Mouse (Mus musculus) heart, embryonic 11.5 days (tissue): ENCODE measurements at regions not wholly inside any gene's neighbourhood (a gene's known extent, or its start where the extent isn't known, plus 50 kb on each side); places are given as distances from the start of the nearest gene placed in this dataset.

ENCODE experiments used
- ATAC-seq: fragments of 200-750 bp; cut with Nextera tagmentation; replicated peaks from 2 replicates; pipeline ENCODE4 v1.8.0; 2017; ENCODE audit warnings: moderate library complexity; ENCODE audit not compliant: insufficient number of reproducible peaks, low FRiP score, low TSS enrichment
- H3K27ac ChIP-seq: fragments of 300-500 bp; sonication (generic); 2 replicates; pipeline ENCODE4 v1.5.1; 2014; ENCODE audit warnings: mild to moderate bottlenecking, low read depth, low read length
- H3K27me3 ChIP-seq: fragments of 300-500 bp; sonication (generic); 2 replicates; pipeline ENCODE4 v1.6.1; 2014; ENCODE audit warnings: mild to moderate bottlenecking, low read length, mixed read lengths; ENCODE audit not compliant: control insufficient read depth, insufficient read depth
- H3K36me3 ChIP-seq: fragments of 300-500 bp; sonication (generic); 2 replicates; pipeline ENCODE4 v1.6.1; 2014; ENCODE audit warnings: mild to moderate bottlenecking, low read length, moderate library complexity, mixed read lengths; ENCODE audit not compliant: control insufficient read depth, insufficient read depth
- H3K4me1 ChIP-seq: fragments of 300-500 bp; sonication (generic); 2 replicates; pipeline ENCODE4 v1.6.1; 2014; ENCODE audit warnings: low read length; ENCODE audit not compliant: control insufficient read depth, insufficient read depth
- H3K4me2 ChIP-seq: fragments of 300-500 bp; sonication (generic); 2 replicates; pipeline ENCODE4 v1.6.1; 2014; ENCODE audit warnings: mild to moderate bottlenecking, moderate library complexity
- H3K4me3 ChIP-seq: fragments of 300-500 bp; sonication (generic); 2 replicates; pipeline ENCODE4 v1.5.1; 2014; ENCODE audit warnings: low read depth, low read length
- H3K9ac ChIP-seq: fragments of 300-500 bp; sonication (generic); 2 replicates; pipeline ENCODE4 v1.6.1; 2014; ENCODE audit warnings: mild to moderate bottlenecking, low read depth, low read length, moderate library complexity
- H3K9me3 ChIP-seq: fragments of 300-500 bp; sonication (generic); replicated peaks from 2 replicates; pipeline ENCODE4 v1.6.1; 2016; ENCODE audit warnings: low read length; ENCODE audit not compliant: control insufficient read depth
- WGBS: fragments of 180-500 bp; shearing (Covaris S2); extraction: QIAGEN DNeasy Blood & Tissue Kit; methylation state at CpG from one replicate; pipeline ENCODE4 v1.1.7; 2014; ENCODE audit not compliant: insufficient replicate concordance; 5-methylcytosine and 5-hydroxymethylcytosine counted together

DNA sequence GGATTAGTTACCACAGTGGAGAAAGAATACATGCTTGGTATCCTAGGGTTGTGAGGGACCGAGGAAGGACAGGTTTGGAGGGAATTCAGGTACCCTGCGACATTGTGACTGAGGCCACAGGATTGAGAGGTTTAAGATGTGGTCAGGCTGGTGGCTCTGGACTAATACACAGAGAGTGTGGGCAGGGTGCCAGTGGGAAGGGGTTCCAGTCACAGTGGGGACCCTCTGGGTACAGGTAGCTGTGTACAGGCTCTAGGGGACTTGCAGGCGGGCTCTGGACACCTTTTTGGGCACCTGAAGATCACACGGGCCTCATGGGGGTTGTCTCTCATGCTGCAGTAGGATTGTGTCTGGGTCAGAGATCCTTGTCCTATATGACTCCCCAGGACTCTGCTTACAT is 213.1 kb upstream of the Kcnab2 start:
- Histone ChIP-seq H3K27me3 (no peaks in the 10 kb centered on the region), H3K9me3 (0 out of 2 replicates have a peak, but pooled peaks cover 2% of the 10 kb centered on the region), H3K4me2 (no peak overlapping the region), H3K27ac (no peak overlapping the region), H3K36me3 (no peaks in the 10 kb centered on the region), H3K4me3 (no peak overlapping the region), H3K4me1 (no peaks in the 10 kb centered on the region), H3K9ac (no peak overlapping the region)
- 81% methylated on average over 4 of the region's 4 CpGs for WGBS
- ATAC-seq, result no peak

- Histone ChIP-seq H3K36me3 (no peaks in the 10 kb centered on the region), H3K9me3 (0 out of 2 replicates have a peak, but pooled peaks cover 2% of the 10 kb centered on the region), H3K4me2 (no peak overlapping the region), H3K9ac (no peak overlapping the region), H3K27me3 (no peaks in the 10 kb centered on the region), H3K27ac (no peak overlapping the region), H3K4me1 (no peaks in the 10 kb centered on the region), H3K4me3 (no peak overlapping the region)
- no peak for ATAC-seq
- 71% methylated on average over 9 of the region's 9 CpGs for WGBS
Measured at GRCm38 (mm10) chr4:152689831-152690230, 212.2 kb upstream of the Kcnab2 start.

DNA sequence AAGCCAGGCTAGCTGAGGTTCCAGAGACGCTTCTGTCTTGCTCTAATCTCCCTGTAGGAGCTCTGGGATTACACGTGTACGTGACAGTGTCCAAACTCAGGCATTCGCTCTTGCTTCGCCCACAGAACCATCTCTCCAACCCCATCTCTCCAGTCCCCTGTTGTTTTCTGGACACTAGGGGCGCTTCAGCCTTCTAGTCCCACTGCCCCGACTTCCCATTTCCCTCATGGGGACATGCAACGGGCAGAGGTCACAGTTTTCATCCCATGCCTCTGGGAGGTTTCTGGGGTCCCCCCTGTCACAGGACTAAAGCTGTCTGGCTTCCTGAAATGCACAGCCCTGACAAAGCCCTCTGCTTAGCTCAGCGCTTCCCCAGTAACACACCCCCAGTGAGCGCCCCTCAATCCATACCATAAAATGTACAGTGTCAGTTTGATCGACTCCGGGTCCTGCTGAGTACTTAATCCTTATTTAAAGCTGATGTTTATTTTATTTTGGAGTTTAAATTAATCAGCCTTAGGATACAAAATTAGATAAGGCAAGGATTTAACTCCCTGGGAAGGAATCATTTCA is 208.9 kb upstream of the Kcnab2 start:
- Histone ChIP-seq H3K9me3 (peaks cover 5% of the 10 kb centered on the region; the same call in 1 of the 2 replicates), H3K36me3 (no peaks in the 10 kb centered on the region), H3K9ac (no peak overlapping the region), H3K4me3 (no peak overlapping the region), H3K4me2 (no peak overlapping the region), H3K27ac (no peak overlapping the region), H3K27me3 (no peaks in the 10 kb centered on the region), H3K4me1 (no peaks in the 10 kb centered on the region)
- ATAC-seq, result no peak
- WGBS, result 55% methylated on average over 12 of the region's 12 CpGs

DNA sequence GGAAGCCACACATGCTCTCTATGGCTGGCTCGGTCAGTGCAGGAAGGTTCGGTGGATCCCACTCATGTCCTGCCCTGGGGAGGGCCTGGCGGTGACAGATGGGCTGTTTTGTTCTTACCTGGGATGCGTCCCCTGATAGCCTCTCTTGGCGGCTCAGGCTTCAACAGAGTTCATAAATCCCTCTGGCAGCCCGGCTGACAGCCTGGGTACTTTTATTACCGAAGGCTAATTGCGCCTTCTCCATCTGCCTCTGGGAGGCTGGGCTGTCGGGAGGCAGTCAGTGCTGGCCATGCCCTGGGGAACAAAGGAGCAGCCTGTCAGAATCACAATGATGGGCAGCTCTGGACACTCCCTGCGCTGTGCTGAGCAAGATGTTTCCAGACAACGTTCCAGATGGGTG is 196.5 kb upstream of the Kcnab2 start:
- ATAC-seq, result no peak
- no peaks in the 10 kb centered on the region for H3K27me3 ChIP-seq
- H3K9ac ChIP-seq, result no peak overlapping the region
- no peaks in the 10 kb centered on the region; the same call in 1 of the 2 replicates for H3K9me3 ChIP-seq
- 65% methylated on average over 11 of the region's 11 CpGs for WGBS
- H3K4me2 ChIP-seq, result no peak overlapping the region
- H3K27ac ChIP-seq, result no peak overlapping the region
- H3K4me3 ChIP-seq, result no peak overlapping the region
- no peaks in the 10 kb centered on the region for H3K36me3 ChIP-seq
- H3K4me1 ChIP-seq, result no peaks in the 10 kb centered on the region

GRCm38 (mm10) chr4:152663482-152663881 is 185.8 kb upstream of the Kcnab2 start:
- Histone ChIP-seq H3K9me3 (no peaks in the 10 kb centered on the region), H3K36me3 (no peaks in the 10 kb centered on the region), H3K4me3 (no peak overlapping the region), H3K4me1 (no peaks in the 10 kb centered on the region), H3K9ac (no peak overlapping the region), H3K4me2 (no peak overlapping the region), H3K27ac (no peak overlapping the region), H3K27me3 (no peaks in the 10 kb centered on the region)
- 34% methylated on average over 8 of the region's 8 CpGs for WGBS
- no peak for ATAC-seq

DNA sequence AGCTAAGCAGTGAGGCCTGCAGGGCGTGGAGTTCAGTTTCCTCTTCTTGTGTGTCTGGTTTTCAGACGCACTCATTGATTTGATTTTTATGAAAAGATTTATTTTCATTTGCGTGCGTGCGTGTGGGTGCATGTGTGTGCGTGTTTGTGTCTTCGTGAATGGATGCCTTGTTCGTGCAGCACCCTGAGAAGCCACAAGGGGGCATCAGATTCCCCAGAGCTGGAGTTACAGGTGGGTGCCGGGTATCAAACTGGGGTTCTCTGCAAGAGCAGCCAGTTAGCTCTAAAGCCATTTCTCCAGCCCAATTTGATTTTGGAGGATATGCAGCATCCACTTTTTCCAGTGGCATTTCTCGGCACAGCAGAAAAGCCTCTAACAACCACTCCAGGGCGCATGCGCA is 185.4 kb upstream of the Kcnab2 start:
- no peak overlapping the region for H3K9ac ChIP-seq
- no peak for ATAC-seq
- H3K4me2 ChIP-seq, result no peak overlapping the region
- H3K4me1 ChIP-seq, result no peaks in the 10 kb centered on the region
- no peak overlapping the region for H3K4me3 ChIP-seq
- H3K36me3 ChIP-seq, result no peaks in the 10 kb centered on the region
- WGBS, result 90% methylated on average over 12 of the region's 12 CpGs
- no peak overlapping the region for H3K27ac ChIP-seq
- H3K27me3 ChIP-seq, result no peaks in the 10 kb centered on the region
- H3K9me3 ChIP-seq, result no peaks in the 10 kb centered on the region

GRCm38 (mm10) chr4:152662439-152662838 is 184.8 kb upstream of the Kcnab2 start:
- H3K4me1 ChIP-seq, result no peaks in the 10 kb centered on the region
- H3K36me3 ChIP-seq, result no peaks in the 10 kb centered on the region
- H3K9me3 ChIP-seq, result no peaks in the 10 kb centered on the region
- no peak overlapping the region for H3K27ac ChIP-seq
- no peak overlapping the region for H3K4me2 ChIP-seq
- no peak overlapping the region for H3K9ac ChIP-seq
- no peak overlapping the region for H3K4me3 ChIP-seq
- WGBS, result 84% methylated on average over 11 of the region's 11 CpGs
- no peaks in the 10 kb centered on the region for H3K27me3 ChIP-seq
- ATAC-seq, result no peak

DNA sequence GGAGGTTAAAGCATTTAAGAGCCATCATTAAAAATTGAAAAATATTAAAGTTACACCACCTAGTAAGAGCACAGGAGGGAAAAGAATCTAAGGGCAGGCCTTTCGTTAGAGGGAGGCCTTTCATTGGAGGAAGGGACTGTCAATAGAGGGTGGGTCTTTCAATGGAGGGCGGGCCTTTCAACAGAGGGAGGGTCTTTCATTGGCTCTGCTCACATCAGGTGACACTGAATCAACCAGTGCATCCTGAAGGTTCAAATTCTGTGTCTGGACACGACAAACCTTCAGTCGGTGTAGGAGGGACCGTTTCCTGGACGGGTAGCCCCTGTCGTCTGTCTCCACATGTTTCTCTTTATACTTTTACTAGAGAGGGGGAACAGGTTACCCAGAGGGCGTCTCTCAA is 172.5 kb upstream of the Kcnab2 start:
- ATAC-seq, result no peak
- H3K4me1 ChIP-seq, result no peaks in the 10 kb centered on the region
- no peak overlapping the region for H3K9ac ChIP-seq
- H3K36me3 ChIP-seq, result no peaks in the 10 kb centered on the region
- H3K4me3 ChIP-seq, result no peak overlapping the region
- no peaks in the 10 kb centered on the region for H3K27me3 ChIP-seq
- no peak overlapping the region for H3K27ac ChIP-seq
- H3K4me2 ChIP-seq, result no peak overlapping the region
- H3K9me3 ChIP-seq, result no peaks in the 10 kb centered on the region
- WGBS, result 74% methylated on average over 8 of the region's 8 CpGs

DNA sequence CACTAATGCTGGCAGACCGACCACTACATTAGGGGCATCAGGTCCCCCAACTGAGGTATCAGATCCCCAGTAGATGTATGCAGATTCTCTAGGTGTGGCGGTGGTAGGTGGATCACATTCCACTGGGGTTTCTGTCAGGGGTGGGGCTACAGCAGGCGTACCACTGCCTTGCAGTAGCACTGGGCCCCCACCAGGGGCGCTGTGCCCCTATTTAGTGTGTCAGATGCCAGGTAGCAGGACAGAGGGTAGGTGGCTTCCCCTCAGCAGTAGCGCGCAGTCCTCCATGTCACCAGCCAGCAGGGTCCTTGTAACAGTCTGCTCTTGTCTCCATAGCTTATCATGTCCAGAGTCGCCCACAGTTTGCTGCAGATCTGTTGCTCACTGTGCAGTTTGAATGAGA is 169.9 kb upstream of the Kcnab2 start:
- no peak overlapping the region for H3K4me2 ChIP-seq
- no peak overlapping the region for H3K27ac ChIP-seq
- no peaks in the 10 kb centered on the region for H3K9me3 ChIP-seq
- WGBS, result 46% methylated on average over 7 of the region's 7 CpGs
- H3K27me3 ChIP-seq, result 0 out of 2 replicates have a peak, but pooled peaks cover 2% of the 10 kb centered on the region
- no peak overlapping the region for H3K9ac ChIP-seq
- ATAC-seq, result no peak
- H3K36me3 ChIP-seq, result no peaks in the 10 kb centered on the region
- H3K4me1 ChIP-seq, result no peaks in the 10 kb centered on the region
- no peak overlapping the region for H3K4me3 ChIP-seq
